26 mouse cellular contexts compared by ENCODE assay signal in genomic region chr1:80372010-80372409, GRCm38 (mm10).
"Had no signal": no experiment of that assay in that cellular context is flagged by ENCODE, and none has a peak within 500 bp of the region (broad histone marks: within the 10 kb centered on the region; RNA-seq: fewer than 3 reads in every experiment).

No protein-coding gene starts in this region.

- H3K27me3 ChIP-seq: heart, embryonic 13.5 days; heart, embryonic 15.5 days; hindbrain, embryonic 13.5 days; hindbrain, embryonic 15.5 days; intestine, embryonic 15.5 days; limb, embryonic 12.5 days; liver, embryonic 13.5 days had no signal

- H3K9me3 ChIP-seq: heart, embryonic 13.5 days; heart, embryonic 15.5 days; hindbrain, embryonic 15.5 days; intestine, embryonic 15.5 days; limb, embryonic 10.5 days; limb, embryonic 12.5 days; liver, embryonic 13.5 days had no signal

- ATAC-seq: inflammation-experienced regulatory T-cells, adult 6 months; intestine, embryonic 15.5 days; intestine, postnatal 0 days had no signal

- H3K27ac ChIP-seq: gastrocnemius, adult 2 months; heart, adult 2 months; heart, embryonic 13.5 days; heart, embryonic 15.5 days; hindbrain, embryonic 13.5 days; hindbrain, embryonic 15.5 days; intestine, embryonic 15.5 days; left cerebral cortex, adult 2 months; limb, embryonic 10.5 days; limb, embryonic 12.5 days; liver, embryonic 13.5 days had no signal

- H3K4me1 ChIP-seq: heart, embryonic 13.5 days; heart, embryonic 15.5 days; hindbrain, embryonic 13.5 days; hindbrain, embryonic 15.5 days; intestine, embryonic 15.5 days; limb, embryonic 10.5 days; limb, embryonic 12.5 days; liver, embryonic 13.5 days had no signal

- H3K9ac ChIP-seq: heart, embryonic 13.5 days; heart, embryonic 15.5 days; hindbrain, embryonic 13.5 days; hindbrain, embryonic 15.5 days; intestine, embryonic 15.5 days; limb, embryonic 12.5 days; liver, embryonic 13.5 days had no signal

- H3K36me3 ChIP-seq: heart, embryonic 13.5 days; heart, embryonic 15.5 days; hindbrain, embryonic 13.5 days; hindbrain, embryonic 15.5 days; intestine, embryonic 15.5 days; limb, embryonic 10.5 days; limb, embryonic 12.5 days; liver, embryonic 13.5 days had no signal

- H3K4me2 ChIP-seq: heart, embryonic 11.5 days; heart, embryonic 13.5 days; heart, embryonic 15.5 days; hindbrain, embryonic 13.5 days; hindbrain, embryonic 15.5 days; intestine, embryonic 15.5 days; limb, embryonic 12.5 days; liver, embryonic 11.5 days; liver, embryonic 13.5 days had no signal

- DNase-seq: gastrocnemius, adult 2 months; gastrocnemius, postnatal 10 days; gastrocnemius, postnatal 25 days; heart, adult 11 months; heart, adult 2 months; heart, postnatal 14 days; heart, postnatal 36 days; kidney, adult 18-20 months; kidney, adult 8-10 months; kidney, postnatal 10 days; kidney, postnatal 25 days; layer of hippocampus, adult 9-11 months; liver; liver, embryonic 13.5 days had no signal

- H3K4me3 ChIP-seq: gastrocnemius, adult 2 months; heart, adult 2 months; heart, embryonic 13.5 days; heart, embryonic 15.5 days; hindbrain, embryonic 13.5 days; hindbrain, embryonic 15.5 days; intestine, embryonic 15.5 days; left cerebral cortex, adult 2 months; limb, embryonic 10.5 days; limb, embryonic 12.5 days; liver, embryonic 13.5 days had no signal
